2 mouse cellular contexts compared by ENCODE assay signal in genomic region chr14:20175705-20176104, GRCm38 (mm10).
TF ChIP-seq lines count a peak whose summit lies in the region.

No protein-coding gene starts in this region.

TF ChIP-seq in CH12.LX, 34 proteins besides CTCF, POLR2A, EP300 and RAD21 (continued from another document):
- TF ChIP-seq MAX (IDR thresholded peaks at IDR 0.05; ENCODE audit: low read length) (peak; percentile 30; the same call in 1 of the 2 replicates), ELF1 (IDR thresholded peaks at IDR 0.05; ENCODE audit: low read depth, low read length) (no peak), HCFC1 (IDR thresholded peaks at IDR 0.05; ENCODE audit: low read depth, low read length) (no peak), MYC (IDR thresholded peaks at IDR 0.05; ENCODE audit: low read depth, low read length) (no peak), MXI1 (IDR thresholded peaks at IDR 0.05; ENCODE audit: low read depth, low read length) (0 out of 2 replicates have a peak, but pooled peaks have one; percentile 3), MEF2A (IDR thresholded peaks at IDR 0.05; ENCODE audit: borderline replicate concordance, low read depth, low read length) (peak; percentile 67; the same call in 1 of the 2 replicates), ETS1 (conservative IDR thresholded peaks at IDR 0.05; ENCODE audit: low read depth, low read length) (0 out of 2 replicates have a peak, but pooled peaks have one; percentile 21)

TF ChIP-seq in ES-E14, 5 proteins besides CTCF, POLR2A, EP300 and RAD21 (continued from another document):
- no peak for TF ChIP-seq MAFK (IDR thresholded peaks at IDR 0.05; ENCODE audit: insufficient read depth, low read depth, low read length)
